Mouse (Mus musculus) forebrain, embryonic 13.5 days (tissue): ENCODE measurements around the gene Casp2. TPM values are rescaled to one million over a fixed set of nuclear protein-coding genes. Genes with fewer than 3 reads are reported as not detected.

Experiments
- ATAC-seq: fragments of 200-750 bp; cut with Nextera tagmentation; 2 replicates; pipeline ENCODE4 v1.8.0; 2017
- H3K27ac ChIP-seq: fragments of 300-500 bp; sonication (generic); 2 replicates; pipeline ENCODE4 v1.5.1; 2015; ENCODE audit warnings: inconsistent platforms, mild to moderate bottlenecking, moderate library complexity
- H3K27me3 ChIP-seq: fragments of 300-500 bp; sonication (generic); 2 replicates; pipeline ENCODE4 v1.6.1; 2015; ENCODE audit warnings: mild to moderate bottlenecking, inconsistent platforms
- H3K36me3 ChIP-seq: fragments of 300-500 bp; sonication (generic); 2 replicates; pipeline ENCODE4 v1.6.1; 2015; ENCODE audit warnings: mild to moderate bottlenecking, inconsistent platforms; ENCODE audit not compliant: poor library complexity, severe bottlenecking
- H3K4me1 ChIP-seq: fragments of 300-500 bp; sonication (generic); 2 replicates; pipeline ENCODE4 v1.6.1; 2015; ENCODE audit warnings: inconsistent platforms
- H3K4me2 ChIP-seq: fragments of 300-500 bp; sonication (generic); 2 replicates; pipeline ENCODE4 v1.6.1; 2015; ENCODE audit warnings: inconsistent platforms, mild to moderate bottlenecking, moderate library complexity
- H3K4me3 ChIP-seq: fragments of 300-500 bp; sonication (generic); 2 replicates; pipeline ENCODE4 v1.5.1; 2015; ENCODE audit warnings: mild to moderate bottlenecking, inconsistent platforms
- H3K9ac ChIP-seq: fragments of 300-500 bp; sonication (generic); 2 replicates; pipeline ENCODE4 v1.6.1; 2015; ENCODE audit warnings: mild to moderate bottlenecking, inconsistent platforms
- H3K9me3 ChIP-seq: fragments of 300-500 bp; sonication (generic); replicated peaks from 2 replicates; pipeline ENCODE4 v1.6.1; 2016; ENCODE audit warnings: inconsistent platforms
- whole genome bisulfite sequencing: fragments of 180-500 bp; shearing (Covaris S2); methylation state at CpG from one replicate; pipeline ENCODE4 v1.1.7; 2015; 5-methylcytosine and 5-hydroxymethylcytosine counted together
- polyA plus RNA-seq: library from polyadenylated mRNA; unstranded; fragments of >200 nt; fragmentation: Nextera tagmentation; extraction: Ambion mirVana; gene quantifications from 2 replicates; pipeline ENCODE4 v1.2.1, GENCODE M21; 2015

The Casp2 gene
- polyA plus RNA-seq, 1 experiment from 2014 or later: 62.7 TPM

DNA sequence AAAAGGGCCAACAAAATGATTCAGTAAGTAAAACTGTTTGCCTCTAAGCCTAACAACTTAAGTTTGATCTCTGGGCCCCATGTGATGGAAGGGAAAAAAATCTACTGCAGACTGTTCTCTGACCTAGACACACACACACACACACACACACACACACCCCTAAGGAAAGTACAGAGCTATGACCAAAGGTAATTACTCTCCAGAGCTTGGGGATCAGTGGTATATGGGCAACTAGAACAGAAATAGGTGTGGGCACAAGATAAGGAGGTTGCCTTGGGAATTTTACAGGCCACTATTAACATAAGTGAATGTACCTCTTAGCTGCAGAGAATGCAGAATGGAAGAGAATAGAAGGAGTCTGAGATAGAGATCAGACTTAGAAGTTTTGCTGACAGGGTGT lies 22.8 kb downstream of the Casp2 start:
- H3K9me3 ChIP-seq: no peaks in the 10 kb centered on the region
- no peak for ATAC-seq
- no peak overlapping the region for H3K9ac ChIP-seq
- peaks cover 69% of the 10 kb centered on the region for H3K36me3 ChIP-seq
- H3K4me1 ChIP-seq: no peaks in the 10 kb centered on the region
- no peak overlapping the region for H3K4me2 ChIP-seq
- no peaks in the 10 kb centered on the region for H3K27me3 ChIP-seq
- H3K4me3 ChIP-seq: no peak overlapping the region
- no peak overlapping the region for H3K27ac ChIP-seq

DNA sequence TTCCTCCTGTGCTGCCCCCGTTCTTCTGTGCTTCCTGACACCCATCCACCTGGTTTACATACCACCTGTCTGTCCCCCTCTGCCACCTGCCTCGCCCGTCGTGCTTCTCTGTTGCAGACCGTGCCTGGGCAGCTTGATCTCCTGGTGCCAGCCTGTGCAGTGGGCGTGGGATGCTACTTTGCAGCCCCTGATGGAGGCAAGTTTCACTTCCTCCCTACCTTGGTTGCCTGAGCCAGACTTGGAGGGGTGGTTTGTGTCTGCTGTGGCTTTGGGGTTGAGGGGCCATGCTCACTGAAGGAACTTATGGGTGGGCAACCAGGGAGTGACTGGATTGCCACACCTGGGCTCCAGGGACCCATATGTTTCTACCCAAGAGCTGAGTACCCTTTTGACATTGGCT lies 28.5 kb downstream of the Casp2 start:
- no peaks in the 10 kb centered on the region for H3K27me3 ChIP-seq
- no peak overlapping the region for H3K9ac ChIP-seq
- no peak overlapping the region for H3K27ac ChIP-seq
- peaks cover 67% of the 10 kb centered on the region for H3K36me3 ChIP-seq
- ATAC-seq: no peak
- H3K4me3 ChIP-seq: no peak overlapping the region
- 90% methylated on average over 6 of the region's 6 CpGs for WGBS
- no peaks in the 10 kb centered on the region for H3K9me3 ChIP-seq
- H3K4me1 ChIP-seq: no peaks in the 10 kb centered on the region
- no peak overlapping the region for H3K4me2 ChIP-seq

DNA sequence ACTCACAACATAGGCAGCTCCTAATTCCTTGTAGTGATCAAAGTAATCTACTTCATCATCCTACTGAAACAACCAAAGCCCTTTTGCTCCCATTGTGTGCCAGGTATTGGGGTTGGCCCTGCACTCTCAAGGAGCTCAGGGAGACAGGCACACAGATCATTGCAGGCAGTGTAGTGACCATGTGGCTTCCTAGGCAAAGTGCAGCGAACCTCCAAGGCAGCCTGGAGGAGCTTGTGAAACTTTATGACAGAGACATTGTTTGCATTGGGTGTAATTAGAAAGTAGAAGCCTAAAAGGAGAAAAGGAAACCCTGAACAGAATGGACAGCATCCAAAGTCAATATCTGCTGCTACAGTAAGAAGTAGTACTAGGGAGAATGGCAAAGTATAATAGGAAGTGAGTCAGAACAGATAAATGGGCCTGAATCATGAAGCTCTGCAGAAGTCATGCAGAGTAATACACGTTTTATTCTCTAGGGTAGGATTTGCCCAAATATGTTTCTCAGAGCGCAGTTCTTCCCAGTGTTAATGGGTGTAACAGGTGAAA lies 30.8 kb downstream of the Casp2 start:
- no peak for ATAC-seq
- peaks cover 80% of the 10 kb centered on the region for H3K36me3 ChIP-seq
- 87% methylated on average over 3 of the region's 3 CpGs for WGBS

DNA sequence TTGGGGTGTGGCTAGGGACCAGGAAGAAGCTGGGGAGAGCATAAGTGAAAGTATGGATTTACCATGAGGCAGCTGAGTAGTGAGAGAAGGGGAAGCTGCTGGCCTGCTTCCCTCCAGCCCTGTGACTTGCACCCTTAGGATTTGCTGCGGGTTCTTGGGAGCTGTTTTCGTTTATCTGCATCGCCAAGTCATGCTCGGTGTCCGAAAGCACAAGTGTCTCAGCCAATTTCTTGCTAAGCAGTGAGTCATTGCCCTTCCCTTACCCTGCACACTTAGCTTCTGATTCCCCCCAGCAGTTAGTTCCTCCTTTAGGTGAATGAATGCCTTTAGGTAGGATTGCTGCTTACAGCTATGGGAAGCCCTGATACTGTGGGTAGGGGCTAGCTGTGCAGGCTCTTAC lies 34.6 kb downstream of the Casp2 start:
- Histone ChIP-seq H3K9ac (no peak overlapping the region), H3K4me1 (no peaks in the 10 kb centered on the region), H3K27me3 (no peaks in the 10 kb centered on the region), H3K27ac (no peak overlapping the region), H3K4me3 (no peak overlapping the region), H3K4me2 (no peak overlapping the region), H3K36me3 (peaks cover 56% of the 10 kb centered on the region), H3K9me3 (no peaks in the 10 kb centered on the region)
- WGBS: 95% methylated on average over 5 of the region's 5 CpGs
- ATAC-seq: no peak

More for the DNA sequence above, 30.8 kb downstream of the Casp2 start:
- H3K4me1 ChIP-seq: no peaks in the 10 kb centered on the region
- no peak overlapping the region for H3K4me3 ChIP-seq
- no peak overlapping the region for H3K4me2 ChIP-seq
- no peaks in the 10 kb centered on the region for H3K27me3 ChIP-seq
- H3K9ac ChIP-seq: no peak overlapping the region
- H3K9me3 ChIP-seq: no peaks in the 10 kb centered on the region
- H3K27ac ChIP-seq: no peak overlapping the region

DNA sequence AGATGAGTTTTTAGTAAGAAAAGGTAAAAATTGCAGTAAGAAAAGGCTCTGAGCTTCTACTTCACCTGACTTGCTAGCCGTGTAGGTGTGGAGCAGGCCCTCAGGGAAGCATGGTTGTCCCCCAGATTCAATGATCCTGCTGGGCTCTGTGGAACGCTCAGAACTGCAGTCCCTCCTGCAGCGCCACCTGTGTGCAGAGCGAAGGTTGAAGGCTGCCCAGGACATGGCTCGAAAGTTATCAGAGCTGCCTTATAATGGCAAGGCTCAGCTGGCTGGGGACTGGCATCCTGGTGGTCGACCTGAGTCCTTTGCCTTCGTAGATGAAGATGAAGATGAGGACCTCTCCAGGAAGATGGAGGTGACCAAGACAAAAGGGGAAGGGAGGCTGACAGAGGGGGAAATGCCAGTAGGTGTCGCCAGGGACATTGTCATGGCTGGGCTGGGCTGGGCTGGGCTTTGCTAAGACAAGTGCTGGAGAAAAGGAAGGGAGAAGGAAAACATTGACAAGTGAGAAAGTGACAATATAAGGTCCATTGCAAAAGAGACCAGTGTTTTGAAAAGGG lies 45.1 kb downstream of the Casp2 start:
- Histone ChIP-seq H3K4me2 (no peak overlapping the region), H3K9me3 (no peaks in the 10 kb centered on the region), H3K27me3 (no peaks in the 10 kb centered on the region), H3K27ac (no peak overlapping the region), H3K36me3 (peaks cover 89% of the 10 kb centered on the region), H3K9ac (no peak overlapping the region), H3K4me3 (no peak overlapping the region), H3K4me1 (no peaks in the 10 kb centered on the region)
- no peak for ATAC-seq
- WGBS: 50% methylated on average over 8 of the region's 8 CpGs

DNA sequence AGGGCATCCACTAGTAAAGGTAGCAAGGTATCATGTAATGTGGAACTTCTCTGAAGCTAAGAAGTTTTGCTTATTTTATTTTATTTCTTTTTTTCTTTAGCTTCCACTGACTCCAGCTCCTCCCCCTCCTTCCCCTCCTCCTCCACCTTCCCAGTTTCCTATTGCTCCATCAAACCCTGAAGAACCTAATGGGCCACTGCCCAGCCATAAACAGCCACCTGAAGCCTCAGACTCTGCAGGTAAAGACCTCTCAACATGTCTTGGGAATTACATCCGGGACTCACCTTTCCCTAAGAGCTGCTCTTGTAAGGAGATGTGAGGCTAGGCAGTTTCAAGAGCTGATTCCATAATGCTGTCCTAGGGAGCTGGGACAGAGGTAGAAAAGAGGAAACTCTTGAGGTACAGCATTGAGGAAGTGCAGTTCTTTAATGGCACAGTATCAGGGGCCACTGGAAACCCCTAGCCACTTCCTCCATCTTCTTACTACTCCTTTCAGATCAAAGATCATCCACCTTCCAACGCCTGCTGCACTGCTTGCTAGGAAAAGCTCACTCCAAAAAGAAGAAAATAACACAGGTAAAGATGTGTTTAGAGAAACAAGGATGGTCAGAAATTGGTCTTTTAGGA lies 45.8 kb downstream of the Casp2 start:
- H3K4me2 ChIP-seq: no peak overlapping the region
- no peak overlapping the region for H3K4me3 ChIP-seq
- no peaks in the 10 kb centered on the region for H3K4me1 ChIP-seq
- peaks cover 84% of the 10 kb centered on the region for H3K36me3 ChIP-seq
- no peaks in the 10 kb centered on the region for H3K9me3 ChIP-seq
- H3K9ac ChIP-seq: no peak overlapping the region
- H3K27me3 ChIP-seq: no peaks in the 10 kb centered on the region
- WGBS: 94% methylated on average over 2 of the region's 2 CpGs
- ATAC-seq: no peak
- no peak overlapping the region for H3K27ac ChIP-seq

DNA sequence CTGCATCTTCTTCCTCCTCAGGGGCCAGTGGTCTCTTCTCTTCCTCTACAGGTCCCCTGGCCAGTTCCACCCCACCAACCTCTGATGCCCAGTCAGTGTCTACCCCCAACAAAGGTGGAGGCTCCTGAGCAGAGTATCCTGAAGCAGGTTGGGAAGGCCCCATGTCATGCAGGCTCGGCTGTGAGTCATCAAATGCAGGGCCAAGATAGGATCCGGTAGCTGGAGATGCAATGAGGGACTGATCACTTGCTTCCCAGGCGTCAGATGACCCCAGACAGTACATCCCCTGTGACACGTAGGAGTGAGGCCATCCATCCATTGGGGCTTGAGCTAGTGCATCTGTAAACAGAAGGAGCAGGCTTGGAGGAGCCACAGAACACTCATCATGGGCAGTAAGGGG lies 53.5 kb downstream of the Casp2 start:
- WGBS: 93% methylated on average over 4 of the region's 4 CpGs
- Histone ChIP-seq H3K4me2 (no peak overlapping the region), H3K4me1 (peaks cover 13% of the 10 kb centered on the region; the same call in 1 of the 2 replicates), H3K27me3 (no peaks in the 10 kb centered on the region), H3K4me3 (no peak overlapping the region), H3K9ac (no peak overlapping the region), H3K9me3 (no peaks in the 10 kb centered on the region), H3K36me3 (peaks cover 57% of the 10 kb centered on the region), H3K27ac (no peak overlapping the region)
- no peak for ATAC-seq

DNA sequence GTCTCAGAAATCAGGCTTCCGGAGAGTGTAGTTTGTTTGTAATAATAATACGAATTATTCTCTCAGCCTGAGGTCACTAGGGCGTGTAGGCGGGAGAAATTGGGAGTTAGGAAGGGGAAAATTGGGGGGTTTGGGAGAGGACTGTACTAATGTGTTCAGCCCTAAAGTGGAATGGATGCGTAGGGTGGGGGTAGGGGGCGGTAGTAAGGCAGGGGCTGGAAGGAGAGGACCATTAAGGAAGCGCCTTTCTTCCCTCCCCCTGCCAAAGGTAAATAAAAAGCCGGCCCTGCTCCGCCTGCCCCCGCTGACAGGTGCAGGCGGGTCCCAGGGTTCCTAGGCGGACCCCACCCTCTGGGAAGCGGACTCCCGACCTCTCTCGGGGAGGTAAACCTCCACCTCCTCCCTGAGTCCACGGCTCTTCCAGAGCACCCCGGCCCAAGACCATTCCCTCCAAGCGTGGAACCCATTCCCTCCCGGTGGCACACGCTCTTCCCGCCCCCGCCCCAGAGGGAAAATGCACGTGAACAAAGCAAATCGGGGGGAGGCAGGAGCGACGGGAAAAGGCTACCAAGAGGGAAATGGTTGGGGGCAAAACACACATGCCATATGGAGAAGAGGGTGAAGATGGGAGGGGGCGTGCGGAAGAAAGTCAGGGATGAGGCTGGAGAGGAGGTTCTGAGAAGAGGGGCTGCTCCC lies 58.7 kb downstream of the Casp2 start:
- Histone ChIP-seq H3K36me3 (peaks cover 12% of the 10 kb centered on the region), H3K9me3 (no peaks in the 10 kb centered on the region), H3K4me3 (peak overlapping the region; percentile 73), H3K27me3 (no peaks in the 10 kb centered on the region), H3K27ac (peak overlapping the region; percentile 87), H3K4me2 (peak overlapping the region; percentile 89), H3K4me1 (peaks cover 12% of the 10 kb centered on the region; the same call in 1 of the 2 replicates), H3K9ac (peak overlapping the region; percentile 85)
- peak; percentile 36 for ATAC-seq
- under 1% methylated on average over 28 of the region's 28 CpGs for WGBS

DNA sequence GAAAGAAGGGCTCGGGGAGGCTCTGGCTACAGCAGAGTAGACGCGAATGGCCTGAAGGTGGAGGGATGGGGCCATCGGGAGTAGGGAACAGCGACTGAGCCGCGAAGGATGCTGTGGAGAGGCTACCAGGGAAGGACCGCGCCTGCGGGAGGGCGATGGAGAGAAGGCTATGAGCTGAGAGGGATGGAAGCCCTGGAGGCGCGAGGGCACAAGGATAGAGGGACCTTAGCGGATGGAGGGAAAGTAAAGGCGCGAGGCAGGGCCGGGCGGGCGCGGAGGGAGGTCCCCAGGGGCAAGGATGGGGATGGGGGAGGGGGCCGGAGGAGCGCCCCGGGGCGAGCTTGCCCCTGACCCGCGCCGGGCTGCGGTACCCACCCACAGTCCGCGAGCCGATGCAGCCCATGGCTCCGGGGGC lies 59.3 kb downstream of the Casp2 start:
- H3K27me3 ChIP-seq: no peaks in the 10 kb centered on the region
- H3K4me2 ChIP-seq: peak overlapping the region; percentile 89
- H3K9ac ChIP-seq: peak overlapping the region; percentile 85
- no peaks in the 10 kb centered on the region for H3K9me3 ChIP-seq
- peak overlapping the region; percentile 73 for H3K4me3 ChIP-seq
- 0% methylated on average over 14 of the region's 32 CpGs for WGBS
- peaks cover 12% of the 10 kb centered on the region; the same call in 1 of the 2 replicates for H3K4me1 ChIP-seq
- peaks cover 6% of the 10 kb centered on the region; the same call in 1 of the 2 replicates for H3K36me3 ChIP-seq
- H3K27ac ChIP-seq: peak overlapping the region; percentile 87
- peak; percentile 71 for ATAC-seq

DNA sequence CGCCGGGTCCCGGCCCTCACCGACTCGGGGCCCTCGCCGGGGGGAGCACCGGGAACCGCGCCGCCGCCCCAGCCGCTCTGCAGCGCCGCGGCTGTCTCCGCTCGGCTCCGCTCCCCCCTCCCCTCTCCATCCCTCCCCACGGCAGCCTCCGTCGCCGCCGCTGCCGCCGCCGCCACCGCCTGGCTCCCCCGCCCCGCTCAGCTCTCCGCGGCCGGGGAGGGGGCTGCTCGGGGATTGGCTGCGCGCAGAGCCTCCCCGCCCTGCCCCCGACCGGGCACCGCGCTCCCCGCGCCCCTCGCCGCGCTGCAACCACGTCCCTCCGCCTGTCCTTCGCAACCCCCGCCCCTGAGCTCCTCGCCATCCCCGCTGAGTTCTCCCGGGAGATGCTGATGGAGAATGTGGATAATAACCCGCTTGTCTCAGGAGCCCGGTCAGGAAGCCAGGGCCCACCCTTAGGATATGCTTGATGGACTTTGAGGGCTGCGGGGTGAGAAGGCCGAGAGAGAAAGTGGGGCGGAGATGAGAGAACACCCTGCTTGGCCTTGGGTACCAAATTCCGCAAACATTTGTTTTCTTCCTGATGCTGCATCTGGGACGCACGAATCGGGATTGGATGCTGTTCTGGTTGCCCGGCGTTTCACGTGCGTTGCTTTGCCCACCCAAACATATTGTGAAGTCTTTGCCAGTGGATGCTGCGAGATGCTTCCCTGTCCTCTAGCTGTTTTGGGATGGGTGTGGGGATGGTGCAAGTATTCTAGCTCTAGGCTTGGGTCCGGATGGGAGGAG lies 59.9 kb downstream of the Casp2 start, which contains the start of gene Fam131b:
TSS of gene Fam131b (minus strand) at position 162 of the 786 bp plus-strand sequence.
- Histone ChIP-seq H3K4me3 (peak within 1 kb of the TSS; percentile 73), H3K36me3 (peaks cover 6% of the 10 kb centered on the region; the same call in 1 of the 2 replicates), H3K27ac (peak within 1 kb of the TSS; percentile 87), H3K4me1 (peaks cover 12% of the 10 kb centered on the region; the same call in 1 of the 2 replicates), H3K9ac (peak within 1 kb of the TSS; percentile 85), H3K27me3 (no peaks in the 10 kb centered on the region), H3K9me3 (no peaks in the 10 kb centered on the region), H3K4me2 (peak within 1 kb of the TSS; percentile 89)
- WGBS: under 1% methylated on average over 24 of the region's 68 CpGs
- peak; percentile 88 for ATAC-seq

DNA sequence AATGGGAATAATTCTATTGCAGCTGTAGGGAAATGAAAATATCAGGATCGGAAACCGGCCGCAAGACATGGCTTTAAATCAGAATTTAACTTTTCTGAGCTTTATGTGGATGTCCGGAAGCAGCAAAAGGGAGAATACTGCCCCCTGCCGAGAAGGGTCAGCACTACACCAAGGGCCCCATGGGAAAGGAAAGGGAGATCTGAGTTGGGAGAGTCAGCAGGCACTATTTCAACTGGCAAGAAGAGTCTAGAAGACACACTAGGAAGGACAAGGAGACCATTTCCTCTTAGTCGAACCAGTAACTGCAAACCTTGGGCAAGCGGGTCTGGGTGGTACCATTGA lies 60.5 kb downstream of the Casp2 start:
- Histone ChIP-seq H3K4me3 (peak overlapping the region; percentile 73), H3K9ac (peak overlapping the region; percentile 85), H3K4me1 (peaks cover 12% of the 10 kb centered on the region; the same call in 1 of the 2 replicates), H3K9me3 (no peaks in the 10 kb centered on the region), H3K36me3 (peaks cover 6% of the 10 kb centered on the region; the same call in 1 of the 2 replicates), H3K4me2 (peak overlapping the region; percentile 89), H3K27ac (peak overlapping the region; percentile 87), H3K27me3 (no peaks in the 10 kb centered on the region)
- ATAC-seq: 0 out of 2 replicates have a peak, but pooled peaks have one; percentile 4
- 2% methylated on average over 7 of the region's 7 CpGs for WGBS
